Mouse (Mus musculus) adrenal gland, adult 2 months (tissue): ENCODE data around the gene Anks6. TPM values are rescaled to one million over a fixed set of nuclear protein-coding genes. Genes with fewer than 3 reads are reported as not detected.
"Not testable (repeated sequence)": the region's sequence is repeated elsewhere in the genome, so short reads cannot be mapped to it uniquely, and the experiment has no call there.

ENCODE experiments used
- DNase-seq: peaks from one replicate; pipeline ENCODE4 v3.0.0; 2021
- long read RNA-seq: library from polyadenylated mRNA; stranded (forward); transcript quantifications from one replicate; pipeline ENCODE4 v2.0.0, GENCODE M21; 2021
- polyA plus RNA-seq: library from polyadenylated mRNA; depleted of rRNA; stranded (reverse); fragments of >200 nt; gene quantifications from 2 replicates; pipeline ENCODE4 v1.2.3, GENCODE M21; 2012; rRNA removed
- total RNA-seq, 2 experiments: library from RNA; stranded (reverse); gene quantifications; 2 replicates each; pipeline ENCODE4 v1.2.3; 2021

The Anks6 gene
- total RNA-seq (1 to 10 TPM; 3.6 to 6.9 TPM), polyA plus RNA-seq (5.4 and 6.4 TPM in 2 replicates)
- long read RNA-seq, partial matches to known transcripts = 0 of 5 reads
- long read RNA-seq, other reads (novel, unspliced or antisense) = 1 of 5 reads

DNA sequence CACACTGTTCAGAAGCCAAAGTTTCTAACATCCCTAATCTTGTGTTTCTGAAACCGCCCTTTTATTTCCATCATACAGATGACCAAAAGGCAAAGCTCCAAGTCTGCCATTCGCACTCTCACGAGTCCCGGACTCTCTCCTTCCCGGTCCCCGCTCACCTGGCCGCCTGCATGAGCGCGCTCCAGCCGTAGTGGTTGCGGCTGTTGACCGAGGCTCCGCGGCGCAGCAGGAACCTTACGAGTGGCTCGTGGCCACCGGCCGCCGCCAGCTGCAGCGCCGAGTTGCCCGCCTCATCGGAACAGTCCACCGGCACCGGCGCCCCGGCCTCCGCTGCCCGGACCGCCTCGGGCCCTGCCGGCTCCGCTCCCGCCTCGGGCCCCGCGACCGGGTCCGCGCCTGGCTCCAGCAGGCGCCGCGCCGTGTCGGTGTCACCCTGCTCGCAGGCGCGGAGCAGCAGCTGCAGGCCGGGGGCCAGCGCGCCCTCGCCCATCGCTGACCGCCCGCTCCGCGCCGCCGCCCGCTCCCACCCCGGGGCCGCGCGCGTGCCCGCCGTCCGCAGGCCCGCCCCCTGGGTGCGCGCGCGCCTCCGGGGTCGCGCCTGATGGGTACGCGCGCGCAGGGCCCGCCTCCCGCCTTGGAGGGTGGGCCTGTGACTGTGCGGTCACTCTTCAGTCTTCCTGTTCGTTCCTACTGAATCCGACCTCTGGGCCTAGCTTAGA, at the start of gene Anks6:
Gene Anks6 (minus strand): TSS at position 637 of the 719 bp plus-strand sequence.
- peak; percentile 88 for DNase-seq

DNA sequence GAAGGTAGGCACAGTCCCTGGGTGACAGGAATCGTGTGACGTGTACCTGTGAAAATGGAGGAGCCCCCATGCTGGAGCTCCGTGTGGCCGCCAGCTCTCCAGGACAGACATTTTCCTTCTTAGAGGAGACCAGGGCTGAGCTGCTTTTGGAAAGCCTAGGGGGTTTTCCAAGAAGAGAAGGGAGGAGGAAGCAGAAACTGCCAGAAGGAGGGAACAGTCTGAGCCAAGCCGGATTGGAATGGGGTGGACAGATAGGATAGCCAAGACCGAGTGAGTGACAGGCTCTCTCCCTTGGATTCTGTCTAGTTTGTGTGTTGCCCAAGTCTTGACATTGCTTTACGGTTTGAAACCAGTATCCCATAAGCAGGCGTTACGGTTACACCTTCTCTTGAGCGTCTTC, 46.3 kb upstream of the Anks6 start:
- no peak for DNase-seq

DNA sequence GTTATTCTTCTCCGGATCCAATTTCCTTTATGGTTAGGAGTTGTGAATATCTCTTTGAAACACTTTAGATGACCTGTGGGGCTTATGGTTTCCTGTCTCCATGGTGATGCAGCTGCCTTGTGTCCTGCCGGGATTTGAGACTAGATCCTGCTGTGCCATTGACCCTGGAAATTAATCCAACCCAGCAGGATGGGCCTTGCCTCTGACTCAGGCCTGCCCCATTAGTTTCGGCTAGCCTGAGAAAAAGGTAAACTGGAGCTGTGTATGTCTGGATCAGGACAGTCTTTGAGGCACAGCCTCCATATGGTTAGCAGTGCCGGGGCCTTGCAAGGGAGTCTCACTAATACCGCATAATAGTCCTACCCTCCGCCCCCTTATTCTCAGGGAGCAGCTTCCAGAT, 36.4 kb upstream of the Anks6 start:
- no peak for DNase-seq

DNA sequence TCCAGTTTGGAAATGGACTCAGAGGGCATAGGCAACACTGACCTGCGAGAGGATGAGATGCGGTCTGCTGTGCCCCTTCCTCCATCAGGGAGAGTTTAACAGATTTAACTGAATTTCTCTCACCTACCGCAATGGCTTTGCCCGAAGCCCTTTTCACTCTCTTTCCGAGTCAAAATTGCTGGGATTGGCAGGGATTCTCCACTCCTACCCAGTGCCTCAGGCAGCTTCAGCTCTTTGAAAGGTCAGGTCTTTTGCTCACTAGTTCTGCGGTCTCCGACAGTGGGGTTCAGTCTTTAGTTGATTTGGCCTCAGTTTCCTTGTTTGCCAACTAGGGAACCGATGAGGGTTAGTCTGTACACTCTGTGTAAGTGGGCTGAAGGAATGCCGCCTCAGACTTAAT, 35.9 kb upstream of the Anks6 start:
- no peak for DNase-seq

DNA sequence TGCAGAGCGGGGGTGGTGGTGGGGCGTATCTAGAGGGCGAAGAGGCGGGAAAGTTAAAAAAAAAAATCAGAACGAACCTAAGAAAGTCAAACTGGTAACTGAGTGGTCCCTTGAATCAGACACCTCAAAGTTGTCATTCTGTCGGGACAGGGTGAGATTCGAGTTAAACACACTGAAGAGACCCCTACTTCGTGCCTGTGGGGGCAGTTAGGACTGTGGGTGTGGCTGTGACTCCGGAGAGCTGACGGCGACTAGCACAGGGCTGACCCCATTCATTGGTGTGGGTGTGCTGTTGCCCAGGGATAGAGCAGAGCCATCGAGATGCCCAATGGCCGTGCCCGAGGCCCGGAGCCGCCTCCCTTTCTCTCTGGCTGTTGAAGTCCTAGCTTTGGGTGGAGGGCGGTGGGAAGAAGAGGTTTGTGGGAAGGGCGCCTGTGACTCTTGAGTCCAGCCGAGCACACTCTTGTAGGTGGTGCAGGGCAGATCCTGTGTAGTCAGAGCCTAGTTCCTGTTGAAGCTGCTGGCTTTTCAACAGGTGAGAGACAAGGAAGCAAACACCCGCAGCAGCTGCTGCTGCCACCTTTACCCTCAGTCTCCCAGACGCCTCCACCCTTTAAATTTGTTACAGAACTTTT, 35.3 kb upstream of the Anks6 start:
- no peak for DNase-seq

DNA sequence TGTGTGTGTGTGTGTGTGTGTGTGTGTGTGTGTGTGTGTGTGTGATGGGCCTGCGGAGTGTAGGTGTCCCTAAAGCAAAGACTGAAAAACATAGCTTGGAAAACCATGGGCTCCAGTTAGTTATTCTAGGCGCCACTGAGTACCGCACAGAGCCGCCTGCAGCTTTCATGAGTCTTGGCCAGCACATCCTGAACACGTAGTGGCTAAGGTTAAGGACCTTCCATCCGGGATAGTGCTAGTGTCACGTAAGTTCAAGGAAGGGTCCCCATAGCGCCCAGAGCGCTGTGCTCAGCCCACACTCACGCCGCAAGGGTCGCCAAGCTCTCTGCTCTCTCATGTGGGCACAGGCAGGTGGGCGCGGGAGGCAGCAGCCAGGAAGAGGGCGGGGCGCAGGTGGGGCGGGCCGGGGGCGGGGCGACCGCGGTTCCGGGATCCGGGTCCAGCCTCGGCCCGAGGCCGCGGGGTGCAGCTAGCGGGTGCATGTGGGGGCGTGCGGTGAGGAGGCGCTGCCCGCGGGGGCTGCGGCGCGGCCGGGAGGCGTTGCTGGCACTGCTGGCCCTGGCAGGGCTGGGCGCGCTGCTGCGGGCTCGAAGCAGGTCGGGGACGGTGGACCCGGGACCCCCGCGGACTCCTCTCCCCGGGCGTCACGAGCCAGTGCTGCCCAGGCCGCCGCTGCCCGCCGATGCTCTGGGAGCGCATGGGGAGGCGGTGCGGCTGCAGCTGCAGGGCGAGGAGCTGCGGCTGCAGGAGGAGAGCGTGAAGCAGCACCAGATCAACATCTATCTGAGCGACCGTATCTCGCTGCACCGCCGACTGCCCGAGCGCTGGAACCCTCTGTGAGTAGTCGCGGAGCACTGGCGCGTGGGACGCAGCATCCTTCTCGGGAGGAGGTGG, 34.5 kb upstream of the Anks6 start, which contains the start of gene Galnt12:
Gene Galnt12 (plus strand): TSS at position 417 of the 894 bp plus-strand sequence.
- DNase-seq = peak; percentile 31

DNA sequence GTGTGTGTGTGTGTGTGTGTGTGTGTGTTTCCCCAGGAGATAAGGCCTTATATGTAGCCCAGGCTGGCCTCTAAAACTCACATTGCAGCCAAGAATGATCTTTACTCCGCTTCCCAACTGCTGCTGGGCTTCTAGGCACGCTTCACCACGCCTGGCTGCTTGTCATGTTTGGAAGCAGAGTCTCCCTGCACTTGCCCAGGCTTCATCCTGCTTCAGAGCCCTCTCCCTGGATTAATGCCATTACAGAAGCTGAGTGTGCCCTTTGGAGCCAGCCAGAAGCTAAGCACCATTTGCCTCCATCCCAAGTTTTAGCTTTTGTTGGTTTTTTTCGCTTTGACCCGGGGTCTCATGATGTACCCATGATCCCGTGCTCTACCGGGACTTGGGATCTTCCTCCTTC, 31.4 kb upstream of the Anks6 start:
- DNase-seq = no peak

DNA sequence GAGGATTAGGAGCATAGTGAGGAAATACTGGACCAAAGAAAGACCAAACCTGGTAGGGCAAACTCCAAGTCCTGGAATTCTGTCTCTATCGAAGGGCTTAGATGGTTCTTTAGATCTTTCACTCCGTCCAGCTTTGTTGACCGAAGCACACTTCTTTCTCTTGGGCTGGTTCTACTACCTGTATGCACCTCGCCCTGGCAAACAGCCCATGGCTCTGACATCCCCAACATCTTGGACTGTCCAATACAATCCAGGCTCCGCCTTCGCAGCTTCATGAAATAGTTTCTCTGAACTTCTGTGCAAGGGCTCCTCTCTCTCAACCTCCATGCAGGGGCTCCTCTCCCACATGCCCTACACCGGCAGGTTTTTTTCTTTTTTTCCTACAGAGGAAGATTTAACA, 26.6 kb upstream of the Anks6 start:
- DNase-seq = no peak

DNA sequence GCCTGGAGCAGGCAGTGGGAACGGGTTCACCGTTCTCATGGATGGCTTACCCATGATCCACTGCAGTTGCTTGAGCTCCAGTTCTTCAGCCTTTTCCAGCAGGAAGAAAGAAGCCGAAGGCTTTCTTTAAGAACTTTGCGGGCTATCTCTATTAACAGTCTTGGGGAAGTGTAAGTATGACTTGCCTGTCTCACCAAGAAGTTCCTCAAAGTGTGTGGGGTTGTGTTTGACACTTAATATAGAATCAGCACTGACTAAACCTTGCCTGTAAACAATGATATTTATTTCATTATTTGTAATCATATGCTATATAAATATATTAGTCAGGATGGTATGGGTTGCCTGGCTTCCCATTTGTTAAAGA, 23.4 kb upstream of the Anks6 start:
- no peak for DNase-seq

DNA sequence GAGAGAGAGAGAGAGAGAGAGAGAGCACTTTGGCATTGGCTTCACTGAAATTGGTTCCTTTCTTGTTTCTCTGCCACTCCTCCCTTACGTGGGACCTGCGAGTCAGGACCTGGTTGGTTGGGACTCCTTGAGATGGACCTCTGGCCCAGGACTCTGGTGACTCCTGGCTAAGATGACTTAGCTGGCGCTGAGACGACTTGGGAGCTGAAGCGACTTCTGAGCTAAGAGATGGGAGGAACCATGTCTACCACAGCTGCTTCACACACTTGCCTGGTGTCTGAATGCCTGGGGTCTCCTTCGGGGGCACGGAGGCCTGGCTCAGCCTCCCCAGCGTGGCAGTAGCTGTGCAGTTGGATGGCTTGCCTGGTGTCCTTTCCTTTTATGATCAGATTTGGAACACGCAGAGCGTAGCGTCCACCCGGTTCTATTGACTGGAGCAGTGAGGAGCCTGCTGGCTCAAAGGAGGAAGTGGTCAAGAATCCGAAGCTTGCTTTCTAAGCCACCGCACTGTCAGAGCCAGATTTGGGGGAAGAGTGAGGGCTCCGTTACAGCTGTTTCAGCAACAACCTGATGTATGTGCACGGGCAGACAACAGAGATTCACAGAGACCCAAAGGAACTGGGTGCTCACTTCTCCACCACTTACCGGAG, 22.9 kb upstream of the Anks6 start:
- DNase-seq = no peak

DNA sequence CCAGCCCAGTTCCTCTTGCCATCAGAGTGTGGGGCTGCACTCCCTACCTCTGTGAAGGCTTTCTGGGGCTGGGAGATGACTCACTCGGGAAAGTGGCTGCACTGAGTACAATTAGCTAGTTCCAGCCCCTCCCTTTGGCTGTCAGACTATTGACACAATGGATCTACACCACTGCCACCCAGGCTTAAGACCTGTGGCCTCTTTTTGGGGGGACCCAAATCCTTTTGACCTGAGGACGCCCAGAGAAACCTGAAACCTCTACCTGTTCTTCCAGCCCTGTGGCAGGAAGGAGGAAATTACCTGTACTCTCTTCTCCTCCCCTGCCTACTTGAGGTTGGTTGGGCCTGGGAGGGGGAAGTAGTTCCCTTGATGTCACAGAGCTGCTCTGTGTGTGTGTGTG, 17.8 kb upstream of the Anks6 start:
- DNase-seq = no peak

DNA sequence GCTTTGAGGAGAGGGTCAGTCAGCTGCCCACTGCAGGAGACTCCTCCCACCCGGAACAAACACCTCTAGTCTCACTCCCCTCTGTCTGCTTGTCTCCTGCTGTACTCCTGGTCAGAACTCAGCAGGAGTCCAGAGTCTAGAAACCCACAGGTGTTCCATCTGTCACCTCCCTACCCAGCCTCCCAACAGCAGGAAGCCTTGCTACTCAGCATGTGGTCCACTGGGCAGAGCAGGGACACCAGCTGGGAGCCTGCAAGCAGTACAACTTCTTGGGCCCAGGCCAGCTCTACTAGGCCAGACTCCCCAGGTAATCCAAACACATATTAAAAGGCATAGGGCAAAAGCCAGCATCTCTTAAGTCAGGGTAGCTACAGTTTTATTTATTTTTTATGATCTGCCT, 3.7 kb upstream of the Anks6 start:
- DNase-seq = no peak

DNA sequence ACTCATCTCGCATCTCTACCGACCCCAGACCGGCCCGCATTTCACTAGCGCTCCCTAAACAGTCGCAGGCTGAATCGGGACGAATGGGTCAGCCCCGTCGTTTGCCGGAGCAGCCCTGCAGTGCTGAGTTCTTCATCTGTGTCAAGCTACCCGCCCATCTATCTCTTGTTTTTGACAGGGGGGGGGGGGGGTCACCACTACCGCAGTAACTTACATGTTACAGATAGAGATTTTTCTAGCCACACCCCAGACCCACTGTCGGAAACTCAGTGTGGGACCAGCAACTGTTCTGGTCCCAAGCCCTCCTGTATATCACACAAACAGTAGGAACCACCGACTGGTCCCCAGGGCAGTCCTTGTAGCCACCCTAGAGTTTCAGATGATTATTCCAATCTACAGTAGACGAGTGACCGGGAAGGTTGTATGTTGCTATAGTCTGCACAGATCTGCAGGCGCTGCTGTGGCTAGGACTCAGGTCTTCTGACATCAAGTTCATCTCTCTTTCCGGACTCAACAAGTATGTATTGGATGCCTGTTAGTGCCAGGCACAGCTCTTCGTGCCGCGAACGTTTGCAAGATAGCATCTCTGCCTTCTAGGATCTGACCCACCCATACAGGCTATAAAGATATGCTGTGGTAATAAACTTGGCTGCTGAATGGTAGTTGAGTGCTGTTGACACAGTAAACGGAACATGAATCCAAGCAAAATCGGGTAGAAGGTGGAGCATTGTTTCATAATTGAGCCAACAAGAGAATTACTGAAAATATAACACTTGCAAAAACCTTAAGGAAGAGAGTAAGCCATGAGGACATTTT, 491 bp upstream of the Anks6 start:
- DNase-seq = no peak

DNA sequence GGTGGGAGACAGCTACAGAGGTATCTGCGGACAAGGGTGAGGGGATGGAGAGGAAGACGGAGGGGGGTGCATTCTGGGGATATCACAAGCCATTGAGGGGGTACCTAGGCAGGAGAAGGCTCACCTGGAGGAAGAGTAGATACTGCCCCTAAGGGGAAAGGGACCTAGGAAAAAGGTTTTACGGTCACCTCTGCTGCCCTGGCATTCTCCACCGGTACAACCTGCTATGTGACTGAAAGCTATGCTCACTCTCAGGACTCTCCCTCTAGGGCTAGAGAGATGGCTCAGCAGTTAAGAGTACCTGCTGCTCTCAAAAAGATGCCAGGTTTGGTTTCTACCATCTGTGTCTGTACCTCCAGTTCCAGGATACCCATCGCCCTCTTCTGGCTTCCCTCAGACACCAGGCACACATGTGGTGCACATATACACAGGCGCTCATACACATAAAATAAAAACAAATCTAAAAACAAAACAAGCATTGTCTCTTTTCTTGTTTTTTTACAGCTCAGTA, 1.6 kb downstream of the Anks6 start:
- no peak for DNase-seq

DNA sequence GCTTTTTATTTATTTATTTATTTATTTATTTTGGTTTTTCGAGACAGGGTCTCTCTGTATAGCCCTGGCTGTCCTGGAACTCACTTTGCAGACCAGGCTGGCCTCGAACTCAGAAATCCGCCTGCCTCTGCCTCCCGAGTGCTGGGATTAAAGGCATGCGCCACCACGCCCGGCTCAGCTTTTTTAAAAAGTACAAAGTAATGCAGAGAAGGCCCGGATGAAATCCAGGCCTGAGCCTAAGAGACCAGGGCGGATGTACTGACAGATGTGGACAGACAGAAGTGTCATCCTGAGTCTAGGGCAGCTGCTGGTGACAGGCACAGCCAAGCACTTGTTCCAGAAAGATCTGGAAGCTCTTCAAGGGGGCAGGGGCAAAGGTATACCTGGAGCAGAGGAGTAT, 2.1 kb downstream of the Anks6 start:
- not testable (repeated sequence) for DNase-seq

DNA sequence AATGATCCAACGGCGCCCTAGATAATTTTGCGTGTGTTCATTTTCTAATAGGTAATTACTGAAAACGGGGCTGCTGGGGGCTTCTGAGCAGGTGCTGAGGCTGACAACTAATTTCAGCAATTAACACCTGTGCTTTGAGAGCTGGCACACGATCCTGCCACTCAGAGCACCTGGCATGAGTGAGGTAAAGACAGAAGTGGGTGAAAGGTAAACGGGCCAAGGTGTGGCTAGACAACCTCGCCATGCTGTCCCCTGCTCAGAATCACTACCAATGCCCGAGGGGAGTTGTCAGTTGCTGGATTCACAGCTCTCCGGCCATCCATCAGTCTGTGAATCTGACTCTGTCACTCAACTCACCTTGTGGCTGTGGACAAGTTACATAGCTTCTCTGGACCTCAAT, 5.3 kb downstream of the Anks6 start:
- no peak for DNase-seq

DNA sequence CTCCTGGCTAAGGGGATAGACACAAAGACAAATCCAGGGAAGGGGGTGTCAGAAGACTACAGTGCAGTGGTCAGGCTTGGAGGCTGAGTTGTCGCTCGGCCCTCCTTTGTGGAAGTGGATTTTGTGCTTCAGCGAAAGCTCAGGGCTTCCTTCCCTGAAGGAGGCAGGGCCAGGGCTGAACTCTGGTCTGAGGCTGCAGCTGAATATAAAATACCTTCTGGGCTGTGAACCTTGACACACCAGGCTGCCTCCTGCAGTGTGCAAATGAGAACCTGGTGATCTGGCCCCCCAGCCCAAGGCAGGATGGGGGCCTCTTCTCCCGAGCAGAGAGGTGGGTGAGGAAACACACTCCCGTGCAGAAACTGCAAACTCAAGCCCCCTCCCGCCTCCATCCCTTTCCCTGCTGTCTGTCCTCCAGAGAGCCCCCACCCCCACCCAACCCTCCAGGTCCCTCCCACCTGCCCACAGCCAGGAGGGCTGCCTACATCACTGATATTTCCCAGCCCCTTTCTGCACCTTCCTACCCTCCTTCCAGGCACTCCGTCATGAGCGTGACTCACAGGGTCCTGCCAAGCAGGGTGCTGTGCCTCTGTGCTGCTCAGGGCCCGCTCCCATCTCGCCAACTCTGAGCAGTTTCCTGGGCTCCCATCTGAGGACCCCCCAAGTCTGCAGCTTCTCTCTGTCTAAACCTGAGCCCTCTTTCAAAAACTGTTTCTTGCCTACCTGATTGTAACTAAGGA, 6.4 kb downstream of the Anks6 start:
- DNase-seq = no peak

DNA sequence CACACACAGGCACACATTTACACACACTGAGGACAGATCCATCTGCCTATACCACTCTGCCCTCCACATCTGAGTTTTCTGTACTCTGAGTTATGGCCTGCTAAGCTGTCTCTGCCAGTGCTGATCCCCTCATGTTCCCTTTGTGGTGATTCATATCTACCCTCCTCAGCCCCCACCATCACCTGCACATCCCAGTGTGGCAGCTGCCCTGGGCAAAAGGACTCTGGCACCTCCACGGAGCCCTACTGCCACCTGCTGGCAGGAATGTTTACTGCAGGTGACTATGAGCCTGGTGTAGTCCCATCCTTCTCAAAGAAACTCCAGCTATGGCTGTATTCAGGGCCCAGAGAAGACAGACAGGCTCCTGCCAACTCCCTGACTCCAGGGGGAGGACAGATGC, 7.1 kb downstream of the Anks6 start:
- DNase-seq = peak; percentile 86

DNA sequence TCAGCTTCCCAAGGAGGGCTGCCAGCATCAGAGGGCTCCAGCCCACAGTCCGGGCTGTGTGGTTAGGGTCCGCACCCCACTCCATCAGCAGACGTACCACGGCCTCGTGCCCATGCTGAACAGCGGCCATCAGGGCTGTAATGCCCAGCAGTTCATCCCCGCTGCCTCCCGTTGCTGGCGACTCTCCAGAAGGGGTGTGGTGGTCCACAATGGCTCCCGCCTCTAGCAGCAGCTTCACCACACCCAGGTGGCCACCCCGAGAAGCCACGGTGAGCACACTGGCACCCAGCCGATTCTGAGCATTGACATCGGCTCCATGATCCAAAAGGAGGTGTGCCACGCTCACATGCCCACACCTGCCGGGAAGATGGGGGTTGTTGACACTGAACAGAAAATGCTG, 8.0 kb downstream of the Anks6 start:
- no peak for DNase-seq

DNA sequence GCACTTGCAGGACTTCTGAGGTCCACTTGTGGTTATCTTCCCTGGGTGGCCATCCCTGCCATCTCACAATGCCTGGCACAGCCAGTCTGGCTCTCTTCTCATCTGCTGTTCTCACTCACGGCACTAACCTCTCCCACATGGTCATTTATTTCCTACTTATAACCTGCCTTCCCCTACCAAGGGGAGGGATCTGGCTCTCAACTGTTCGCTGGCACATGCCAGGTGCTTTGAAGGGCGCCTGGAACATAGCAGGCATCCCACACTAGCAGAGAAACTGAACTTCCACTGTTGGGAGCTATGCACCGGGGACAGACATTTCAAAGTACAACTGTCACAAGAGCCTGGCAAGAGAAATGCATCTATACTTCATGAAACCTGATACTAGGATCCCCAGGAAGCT, 9.5 kb downstream of the Anks6 start:
- DNase-seq = no peak
